Mouse (Mus musculus): ENCODE measurements around the gene Fam83c. TPM values are rescaled to one million over a fixed set of nuclear protein-coding genes. Genes with fewer than 3 reads are reported as not detected.

Gene Fam83c
- polyA plus RNA-seq, 2 experiments: 0.09 TPM; not detected in 1

GRCm38 (mm10) chr2:155820779-155821178, 13.9 kb downstream of the Fam83c start:
- H3K27me3 ChIP-seq (ENCODE audit: control insufficient read depth, insufficient read depth, low read length): no peaks in the 10 kb centered on the region
- 81% methylated on average over 5 of the region's 5 CpGs for WGBS (ENCODE audit: insufficient replicate concordance)
- no peaks in the 10 kb centered on the region for H3K9me3 ChIP-seq (ENCODE audit: control insufficient read depth, low read length)
- no peak overlapping the region for H3K27ac ChIP-seq
- TF ChIP-seq CTCF (IDR thresholded peaks at IDR 0.05; ENCODE audit: low read depth) (no peak), EP300 (IDR thresholded peaks at IDR 0.05; ENCODE audit: low read depth) (no peak)
- peaks cover 23% of the 10 kb centered on the region for H3K36me3 ChIP-seq (replicated peaks; ENCODE audit: control insufficient read depth, insufficient read depth, low read depth)
- peaks cover 11 to 13% of the 10 kb centered on the region in 2 experiments for H3K4me1 ChIP-seq (replicated peaks; ENCODE audit: control insufficient read depth in 2 of 2, insufficient read depth in 2 of 2, low read length in 1 of 2)
- DNase-seq (ENCODE audit: low read depth in 3 of 3, low spot score in 3 of 3) (no peak), ATAC-seq (ENCODE audit: insufficient read depth) (no peak)
- H3K4me2 ChIP-seq (ENCODE audit: low read depth): no peak overlapping the region
- no peak overlapping the region for H3K4me3 ChIP-seq (ENCODE audit: insufficient read depth in 1 of 2, low read depth in 2 of 2, low read length in 2 of 2)
- H3K9ac ChIP-seq (replicated peaks): no peak overlapping the region

GRCm38 (mm10) chr2:155819449-155820251, 15.0 kb downstream of the Fam83c start:
- Histone ChIP-seq H3K4me2 (ENCODE audit: low read depth) (peak overlapping the region; percentile 99), H3K27ac (peak overlapping the region; percentile 26), H3K9ac (replicated peaks) (no peak overlapping the region), H3K36me3 (replicated peaks; ENCODE audit: control insufficient read depth, insufficient read depth, low read depth) (peaks cover 23% of the 10 kb centered on the region), H3K4me1 (replicated peaks; ENCODE audit: control insufficient read depth in 2 of 2, insufficient read depth in 2 of 2, low read length in 1 of 2) (peaks cover 6 to 8% of the 10 kb centered on the region in 2 experiments), H3K4me3 (ENCODE audit: insufficient read depth in 1 of 2, low read depth in 2 of 2, low read length in 2 of 2) (peak overlapping the region in 1 of 2 experiments; percentile 93; a peak in 2 of 4 replicates), H3K27me3 (ENCODE audit: control insufficient read depth, insufficient read depth, low read length) (no peaks in the 10 kb centered on the region), H3K9me3 (ENCODE audit: control insufficient read depth, low read length) (no peaks in the 10 kb centered on the region)
- DNase-seq (ENCODE audit: low read depth in 3 of 3, low spot score in 3 of 3) (no peak), ATAC-seq (ENCODE audit: insufficient read depth) (0 out of 2 replicates have a peak, but pooled peaks have one; percentile 0)
- TF ChIP-seq EP300 (IDR thresholded peaks at IDR 0.05; ENCODE audit: low read depth): no peak
- TF ChIP-seq CTCF (IDR thresholded peaks at IDR 0.05; ENCODE audit: low read depth): no peak
- WGBS (ENCODE audit: insufficient replicate concordance): 50% methylated on average over 6 of the region's 6 CpGs

GRCm38 (mm10) chr2:155819392-155819448, 15.4 kb downstream of the Fam83c start, which contains the start of gene BC029722:
TSS of gene BC029722 (minus strand) at chr2:155819426.
- Histone ChIP-seq H3K27me3 (ENCODE audit: control insufficient read depth, insufficient read depth, low read length) (no peaks in the 10 kb centered on the region), H3K36me3 (replicated peaks; ENCODE audit: control insufficient read depth, insufficient read depth, low read depth) (peaks cover 23% of the 10 kb centered on the region), H3K9ac (replicated peaks) (peak within 1 kb of the TSS; percentile 86), H3K9me3 (ENCODE audit: control insufficient read depth, low read length) (no peaks in the 10 kb centered on the region), H3K27ac (peak within 1 kb of the TSS; percentile 41), H3K4me2 (ENCODE audit: low read depth) (peak within 1 kb of the TSS; percentile 99), H3K4me3 (ENCODE audit: insufficient read depth in 1 of 2, low read depth in 2 of 2, low read length in 2 of 2) (peak within 1 kb of the TSS; percentile 82 to 93), H3K4me1 (replicated peaks; ENCODE audit: control insufficient read depth in 2 of 2, insufficient read depth in 2 of 2, low read length in 1 of 2) (peaks cover 6 to 8% of the 10 kb centered on the region in 2 experiments)
- ATAC-seq (ENCODE audit: insufficient read depth) (no peak), DNase-seq (ENCODE audit: low read depth in 3 of 3, low spot score in 3 of 3) (no peak)
- no peak for TF ChIP-seq EP300 (IDR thresholded peaks at IDR 0.05; ENCODE audit: low read depth)
- no peak for TF ChIP-seq CTCF (IDR thresholded peaks at IDR 0.05; ENCODE audit: low read depth)

- peaks cover 6 to 8% of the 10 kb centered on the region in 2 experiments for H3K4me1 ChIP-seq (replicated peaks; ENCODE audit: control insufficient read depth in 2 of 2, insufficient read depth in 2 of 2, low read length in 1 of 2)
- H3K36me3 ChIP-seq (replicated peaks; ENCODE audit: control insufficient read depth, insufficient read depth, low read depth): peaks cover 23% of the 10 kb centered on the region
- peak overlapping the region; percentile 41 for H3K27ac ChIP-seq
- no peaks in the 10 kb centered on the region for H3K27me3 ChIP-seq (ENCODE audit: control insufficient read depth, insufficient read depth, low read length)
- DNase-seq (ENCODE audit: low read depth in 3 of 3, low spot score in 3 of 3) (peak; percentile 81 to 93 (median 83)), ATAC-seq (ENCODE audit: insufficient read depth) (peak; percentile 97)
- no peak for TF ChIP-seq EP300 (IDR thresholded peaks at IDR 0.05; ENCODE audit: low read depth)
- TF ChIP-seq CTCF (IDR thresholded peaks at IDR 0.05; ENCODE audit: low read depth): 0 out of 2 replicates have a peak, but pooled peaks have one; percentile 1
- WGBS (ENCODE audit: insufficient replicate concordance): under 1% methylated on average over 37 of the region's 37 CpGs
- peak overlapping the region; percentile 86 for H3K9ac ChIP-seq (replicated peaks)
- H3K4me3 ChIP-seq (ENCODE audit: insufficient read depth in 1 of 2, low read depth in 2 of 2, low read length in 2 of 2): peak overlapping the region; percentile 82 to 93
- H3K4me2 ChIP-seq (ENCODE audit: low read depth): peak overlapping the region; percentile 99
- H3K9me3 ChIP-seq (ENCODE audit: control insufficient read depth, low read length): no peaks in the 10 kb centered on the region
These were observed 15.9 kb downstream of the Fam83c start for GRCm38 (mm10) chr2:155818596-155819391.
